Mouse (Mus musculus): ENCODE results near the gene C2cd4b.

DNA sequence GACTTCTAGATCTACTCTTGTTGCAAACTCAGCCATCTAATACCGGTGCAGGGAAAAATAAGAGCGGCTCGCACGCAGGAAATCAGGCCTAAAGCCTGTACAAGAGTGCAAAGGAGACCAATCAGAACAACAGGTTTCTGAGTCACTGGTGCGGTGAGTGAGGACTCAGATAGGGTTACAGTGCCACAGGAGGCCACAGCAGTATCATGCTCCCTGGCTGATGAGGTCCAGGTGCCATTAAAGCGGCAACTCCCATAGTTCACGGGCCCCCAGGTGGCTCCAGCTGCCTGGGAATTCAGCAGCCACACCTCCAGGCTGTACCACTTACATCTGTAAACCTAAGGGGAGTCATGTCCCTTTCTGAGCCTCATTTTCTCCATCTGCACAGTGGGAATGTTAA is 27.1 kb downstream of the C2cd4b start:
- TF ChIP-seq CTCF (IDR thresholded peaks at IDR 0.05; ENCODE audit: borderline replicate concordance, control insufficient read depth, extremely low read depth, insufficient read depth, low read length, poor library complexity), result no peak
- no peak for TF ChIP-seq POLR2A (IDR thresholded peaks at IDR 0.05; ENCODE audit: control insufficient read depth, extremely low read depth, insufficient read depth, low read length, poor library complexity)
